Mouse (Mus musculus): ENCODE results near the gene Selenon. TPM values are rescaled to one million over a fixed set of nuclear protein-coding genes. Genes with fewer than 3 reads are reported as not detected.

Selenon gene
- total and polyA plus RNA-seq, 3 experiments: 0.27 to 1.0 (median 0.64) TPM

- H3K36me3 ChIP-seq (replicated peaks in 1 of 2; ENCODE audit: control insufficient read depth in 1 of 2, insufficient read depth in 1 of 2, low read length in 1 of 2): no peaks in the 10 kb centered on the region
- H3K27me3 ChIP-seq (replicated peaks): no peaks in the 10 kb centered on the region
- no peak for DNase-seq (ENCODE audit: extremely low read depth)
- H3K79me2 ChIP-seq (replicated peaks; ENCODE audit: control insufficient read depth, extremely low read depth, insufficient read depth, poor library complexity, severe bottlenecking): no peaks in the 10 kb centered on the region
- peaks cover 10 to 66% of the 10 kb centered on the region in 2 experiments for H3K4me1 ChIP-seq (ENCODE audit: control insufficient read depth in 1 of 2, insufficient read depth in 2 of 2)
- dilution Hi-C loops (cut with MboI; ENCODE audit: extremely low pct_ligation_motif_present, extremely low pct_unique_long_range_greater_than_20kb, low sequenced_read_pairs): no loop called here
- peaks cover 6% of the 10 kb centered on the region for H3K9me3 ChIP-seq (replicated peaks; ENCODE audit: low read length)
- H3K4me3 ChIP-seq (replicated peaks in 1 of 3; ENCODE audit: low read depth in 2 of 3, low read length in 2 of 3, poor library complexity in 1 of 3): no peak overlapping the region
- in situ Hi-C loops (cut with MboI; ENCODE audit: low pct_ligation_motif_present, low pct_unique_long_range_greater_than_20kb, low sequenced_read_pairs): no loop called here
- TF ChIP-seq ETS1 (conservative IDR thresholded peaks at IDR 0.05; ENCODE audit: low read depth, low read length) (no peak), SIN3A (IDR thresholded peaks at IDR 0.05; ENCODE audit: low read length) (no peak), BHLHE40 (IDR thresholded peaks at IDR 0.05; ENCODE audit: low read depth, low read length) (no peak), IRF4 (IDR thresholded peaks at IDR 0.05; ENCODE audit: low read depth, low read length) (no peak), RAD21 (IDR thresholded peaks at IDR 0.05; ENCODE audit: low read depth, low read length) (no peak)
- no peak overlapping the region for H3K4me2 ChIP-seq (ENCODE audit: insufficient read depth, low read depth, poor library complexity, severe bottlenecking)
- no peak overlapping the region for H3K9ac ChIP-seq (ENCODE audit: insufficient read depth, low read depth)
- H3K27ac ChIP-seq (ENCODE audit: insufficient read depth, low read depth): no peak overlapping the region
These were observed 39.6 kb upstream of the Selenon start for GRCm38 (mm10) chr4:134591506-134592061.

GRCm38 (mm10) chr4:134590227-134590926, 38.4 kb upstream of the Selenon start:
- Histone ChIP-seq H3K4me3 (replicated peaks in 1 of 3; ENCODE audit: low read depth in 2 of 3, low read length in 2 of 3, poor library complexity in 1 of 3) (no peak overlapping the region), H3K4me2 (ENCODE audit: insufficient read depth, low read depth, poor library complexity, severe bottlenecking) (no peak overlapping the region), H3K27ac (ENCODE audit: insufficient read depth, low read depth) (no peak overlapping the region), H3K9me3 (replicated peaks; ENCODE audit: low read length) (peaks cover 6% of the 10 kb centered on the region), H3K9ac (ENCODE audit: insufficient read depth, low read depth) (no peak overlapping the region), H3K4me1 (ENCODE audit: control insufficient read depth in 1 of 2, insufficient read depth in 2 of 2) (peaks cover 10 to 68% of the 10 kb centered on the region in 2 experiments), H3K79me2 (replicated peaks; ENCODE audit: control insufficient read depth, extremely low read depth, insufficient read depth, poor library complexity, severe bottlenecking) (no peaks in the 10 kb centered on the region), H3K36me3 (replicated peaks in 1 of 2; ENCODE audit: control insufficient read depth in 1 of 2, insufficient read depth in 1 of 2, low read length in 1 of 2) (no peaks in the 10 kb centered on the region), H3K27me3 (replicated peaks) (no peaks in the 10 kb centered on the region)
- TF ChIP-seq EP300 (IDR thresholded peaks at IDR 0.05; ENCODE audit: low read length) (no peak), CTCF (conservative IDR thresholded peaks at IDR 0.05 in 1 of 2, IDR thresholded peaks at IDR 0.05 in 1 of 2; ENCODE audit: low read depth in 2 of 2, low read length in 2 of 2) (peak; percentile 58 to 60; a peak in 3 of 4 replicates), MAFK (IDR thresholded peaks at IDR 0.05; ENCODE audit: insufficient replicate concordance, low read length) (no peak), RAD21 (IDR thresholded peaks at IDR 0.05; ENCODE audit: low read depth, low read length) (peak; percentile 34)
- DNase-seq (ENCODE audit: extremely low read depth): no peak
- dilution Hi-C loops (cut with MboI; ENCODE audit: extremely low pct_ligation_motif_present, extremely low pct_unique_long_range_greater_than_20kb, low sequenced_read_pairs) (no loop called here), in situ Hi-C loops (cut with MboI; ENCODE audit: low pct_ligation_motif_present, low pct_unique_long_range_greater_than_20kb, low sequenced_read_pairs) (no loop called here)

- Histone ChIP-seq H3K9ac (ENCODE audit: insufficient read depth, low read depth) (no peak overlapping the region), H3K9me3 (replicated peaks; ENCODE audit: low read length) (peaks cover under 1% of the 10 kb centered on the region), H3K79me2 (replicated peaks; ENCODE audit: control insufficient read depth, extremely low read depth, insufficient read depth, poor library complexity, severe bottlenecking) (no peaks in the 10 kb centered on the region), H3K4me2 (ENCODE audit: insufficient read depth, low read depth, poor library complexity, severe bottlenecking) (no peak overlapping the region), H3K4me3 (replicated peaks in 1 of 3; ENCODE audit: low read depth in 2 of 3, low read length in 2 of 3, poor library complexity in 1 of 3) (no peak overlapping the region), H3K4me1 (ENCODE audit: control insufficient read depth in 1 of 2, insufficient read depth in 2 of 2) (peaks cover 10 to 62% of the 10 kb centered on the region in 2 experiments), H3K27me3 (replicated peaks) (no peaks in the 10 kb centered on the region), H3K36me3 (replicated peaks in 1 of 2; ENCODE audit: control insufficient read depth in 1 of 2, insufficient read depth in 1 of 2, low read length in 1 of 2) (no peaks in the 10 kb centered on the region), H3K27ac (ENCODE audit: insufficient read depth, low read depth) (no peak overlapping the region)
- in situ Hi-C loops (cut with MboI; ENCODE audit: low pct_ligation_motif_present, low pct_unique_long_range_greater_than_20kb, low sequenced_read_pairs) (no loop called here), dilution Hi-C loops (cut with MboI; ENCODE audit: extremely low pct_ligation_motif_present, extremely low pct_unique_long_range_greater_than_20kb, low sequenced_read_pairs) (no loop called here)
- TF ChIP-seq ETS1 (conservative IDR thresholded peaks at IDR 0.05; ENCODE audit: low read depth, low read length): no peak
- TF ChIP-seq HCFC1 (IDR thresholded peaks at IDR 0.05; ENCODE audit: low read depth, low read length): no peak
- TF ChIP-seq SMC3 (IDR thresholded peaks at IDR 0.05; ENCODE audit: low read depth, low read length): no peak
- TF ChIP-seq BHLHE40 (IDR thresholded peaks at IDR 0.05; ENCODE audit: low read depth, low read length): no peak
- TF ChIP-seq EP300 (IDR thresholded peaks at IDR 0.05; ENCODE audit: low read length): no peak
- no peak for TF ChIP-seq GABPA (IDR thresholded peaks at IDR 0.05; ENCODE audit: insufficient replicate concordance, low read depth, low read length)
- TF ChIP-seq RCOR1 (conservative IDR thresholded peaks at IDR 0.05; ENCODE audit: low read depth, low read length): no peak
- no peak for DNase-seq (ENCODE audit: extremely low read depth)
These were observed 37.8 kb upstream of the Selenon start for GRCm38 (mm10) chr4:134589786-134590185.
